Mouse (Mus musculus): Measurements from ENCODE around the gene Zfp1.

Zfp1 gene

DNA sequence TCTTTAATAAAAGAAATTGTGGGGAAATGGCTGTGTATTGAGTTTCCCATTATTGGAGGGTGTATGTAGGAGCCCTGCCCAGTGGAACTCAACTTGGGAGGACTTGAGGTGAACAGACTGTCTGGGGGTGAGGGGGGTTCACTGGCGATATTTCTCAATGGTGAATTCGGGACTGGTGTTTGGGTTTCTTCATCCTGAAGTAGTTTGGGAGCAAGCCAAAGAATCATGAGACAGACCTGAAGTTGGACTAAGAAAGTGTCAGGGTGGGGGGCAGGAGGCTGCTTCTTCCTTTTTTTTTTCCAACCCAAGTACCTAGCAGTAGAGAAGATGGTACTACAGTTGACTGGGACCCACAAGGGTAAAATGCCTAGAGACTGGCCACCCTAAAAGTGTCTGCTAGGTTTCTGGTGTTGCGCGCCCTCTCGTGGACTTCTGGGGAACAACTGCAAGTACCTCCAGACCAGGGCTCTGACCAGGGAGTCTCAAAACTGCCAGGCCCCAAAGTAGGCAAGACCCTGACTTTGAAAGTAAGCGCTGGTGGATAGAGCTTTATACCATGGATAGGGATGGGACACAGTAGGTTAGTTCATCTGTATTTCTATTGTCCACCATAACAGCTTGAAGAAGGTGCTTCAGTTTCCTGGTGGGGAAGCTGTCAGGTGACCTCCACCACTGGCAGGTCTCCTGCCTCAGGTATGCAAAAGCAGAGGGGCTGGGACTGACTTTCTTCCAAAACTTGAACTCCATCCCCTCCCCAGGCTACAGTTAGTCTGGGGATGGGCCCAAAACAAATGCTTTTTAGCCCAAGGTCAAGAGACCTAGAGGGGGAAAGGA, 17.3 kb upstream of the Zfp1 start:
- DNase-seq: peak; percentile 80

- DNase-seq: no peak
These were observed 16.7 kb upstream of the Zfp1 start for GRCm38 (mm10) chr8:111626528-111626820.

- no peak for DNase-seq
These were observed 16.3 kb upstream of the Zfp1 start for GRCm38 (mm10) chr8:111626933-111627332.

DNA sequence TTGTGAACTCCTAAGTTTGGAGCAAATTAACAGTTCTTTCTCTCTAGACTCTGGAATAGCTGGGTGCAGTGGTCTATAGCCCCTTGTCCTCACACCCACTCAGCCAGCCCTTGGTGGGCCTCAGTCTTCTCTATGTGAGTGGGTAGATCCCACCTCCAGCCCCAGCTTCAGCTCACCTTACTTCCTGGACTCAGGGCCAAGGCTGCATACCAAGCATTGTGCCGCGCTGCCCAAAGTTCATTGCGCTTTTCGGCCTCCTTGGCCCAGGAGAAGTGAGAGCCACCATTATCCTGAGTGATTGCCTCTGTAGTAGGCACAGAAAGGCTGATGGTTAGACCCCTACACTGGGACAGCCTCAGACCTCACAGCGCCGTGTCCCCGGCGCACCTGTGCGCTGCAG, 15.3 kb upstream of the Zfp1 start:
- no peak for DNase-seq

DNA sequence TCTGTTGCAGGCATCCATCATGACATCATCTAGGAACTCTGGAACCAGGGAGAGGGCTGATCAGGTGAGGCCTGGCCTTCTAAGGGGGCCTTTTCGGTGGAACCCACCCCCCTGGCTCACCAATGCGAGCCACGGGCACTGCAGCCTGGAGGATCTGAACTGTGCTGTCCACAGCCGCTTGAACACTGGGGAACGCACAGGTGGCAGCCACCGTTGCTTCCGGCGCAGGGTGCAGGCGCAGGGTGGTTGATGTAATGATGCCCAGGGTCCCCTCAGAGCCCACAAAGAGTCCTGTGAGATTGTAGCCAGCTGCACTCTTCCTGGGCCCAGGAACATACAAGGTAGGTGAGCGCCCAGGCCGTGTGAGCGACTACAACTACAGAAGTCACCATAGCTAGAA, 14.8 kb upstream of the Zfp1 start:
- DNase-seq: no peak

GRCm38 (mm10) chr8:111628894-111629501, 14.2 kb upstream of the Zfp1 start:
- DNase-seq: no peak

DNA sequence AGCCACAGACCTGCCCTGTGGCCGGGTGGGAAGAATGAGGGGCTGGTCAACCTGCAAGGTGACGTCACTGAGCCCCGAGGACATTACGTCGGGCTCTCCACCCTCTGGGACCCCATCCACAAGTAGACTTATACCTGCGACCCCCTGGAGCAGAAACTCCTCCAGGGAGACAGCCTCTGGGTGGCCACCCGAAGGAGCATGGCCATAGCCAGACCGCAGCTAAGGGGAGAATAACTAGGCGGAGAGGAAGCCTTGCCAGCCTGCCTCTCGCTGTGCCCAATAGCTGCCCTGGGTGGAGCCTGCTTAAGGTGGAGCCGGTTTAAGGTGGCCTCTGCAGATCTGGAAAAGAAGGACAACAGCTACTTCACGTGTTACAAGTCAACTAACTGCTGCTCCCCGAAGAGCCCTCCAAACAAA, 13.1 kb upstream of the Zfp1 start, which contains the start of gene Ldhd:
Ldhd (minus strand) TSS at position 270 of the 417 bp plus-strand sequence.
- DNase-seq: no peak

DNA sequence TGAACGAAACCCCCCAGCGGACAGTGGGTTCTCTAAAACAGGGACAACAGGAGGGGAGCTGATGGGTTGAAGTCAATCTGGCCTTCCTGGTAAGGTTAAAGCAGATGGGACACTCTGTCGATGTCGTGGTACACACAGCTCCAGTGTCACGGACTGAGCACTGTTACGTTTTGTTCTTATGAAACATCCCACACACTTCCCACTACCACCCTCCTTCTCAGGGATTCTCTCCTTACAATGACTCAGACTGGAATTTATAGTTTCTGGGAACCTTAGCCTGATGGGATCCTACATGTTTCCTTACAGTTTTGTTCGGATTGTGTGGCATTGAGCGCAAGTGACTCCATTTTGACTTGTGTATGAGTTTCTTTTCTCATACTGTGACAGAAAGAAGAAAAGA, 11.6 kb upstream of the Zfp1 start:
- no peak for DNase-seq

DNA sequence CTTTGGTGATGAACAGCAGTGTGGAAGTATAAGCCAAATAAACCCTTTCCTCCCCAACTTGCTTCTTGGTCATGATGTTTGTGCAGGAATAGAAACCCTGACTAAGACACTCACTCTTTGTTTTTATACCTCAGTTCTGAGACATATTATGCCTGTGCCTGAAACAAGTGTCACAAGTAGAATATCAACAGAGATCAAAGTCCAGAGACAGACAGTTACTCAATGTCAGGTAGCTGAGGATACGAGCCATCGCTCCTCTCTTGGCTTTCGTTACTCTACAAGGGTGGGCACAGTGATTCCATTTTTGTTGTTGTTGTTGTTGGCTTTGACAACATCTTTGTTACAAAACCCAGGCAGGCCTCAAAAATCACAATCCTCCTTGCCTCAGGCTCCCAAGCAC, 10.2 kb upstream of the Zfp1 start:
- no peak for DNase-seq

GRCm38 (mm10) chr8:111638086-111638485, 5.1 kb upstream of the Zfp1 start:
- no peak for DNase-seq

DNA sequence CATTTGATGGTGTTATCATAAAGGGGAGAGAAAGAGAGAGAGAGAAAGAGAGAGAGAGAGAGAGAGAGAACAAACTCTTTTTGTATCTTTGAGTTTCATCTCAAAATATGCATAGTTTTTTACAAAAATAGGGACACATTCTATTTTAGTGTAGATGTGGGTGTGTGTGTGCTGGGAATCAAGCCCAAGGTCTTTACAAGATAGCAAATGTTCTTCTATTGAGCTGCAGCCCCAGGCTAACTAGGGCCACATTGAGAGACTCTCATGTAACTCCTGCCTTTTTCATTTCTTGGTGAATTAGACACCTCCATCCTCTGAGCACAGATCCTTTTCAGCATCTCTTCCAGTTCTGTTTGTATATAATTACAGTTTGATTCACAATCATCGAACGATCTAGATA, 2.1 kb upstream of the Zfp1 start:
- DNase-seq: no peak

DNA sequence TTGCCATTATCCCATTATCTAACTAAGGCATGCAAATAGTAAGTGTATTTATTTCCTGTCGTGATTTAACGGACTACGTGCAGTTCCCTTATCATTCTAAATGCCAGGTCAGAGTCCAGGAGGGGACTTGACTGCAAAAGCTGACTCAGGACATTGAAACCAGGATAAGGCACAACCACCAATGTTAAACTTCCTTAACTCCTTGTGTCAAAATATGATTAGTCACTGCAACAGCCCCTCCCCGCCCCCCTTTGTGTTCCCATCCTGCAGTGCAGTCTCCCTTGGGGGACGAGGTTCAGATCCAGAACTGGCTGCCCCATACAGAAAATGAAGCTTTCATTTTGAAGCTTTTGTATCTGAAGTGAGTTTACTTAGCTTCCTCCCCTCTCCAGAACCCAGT, 705 bp upstream of the Zfp1 start:
- DNase-seq: no peak

- DNase-seq: no peak
These were observed 300 bp upstream of the Zfp1 start for GRCm38 (mm10) chr8:111642939-111643263.

GRCm38 (mm10) chr8:111644286-111645051, 1.3 kb downstream of the Zfp1 start:
- DNase-seq: peak; percentile 13

DNA sequence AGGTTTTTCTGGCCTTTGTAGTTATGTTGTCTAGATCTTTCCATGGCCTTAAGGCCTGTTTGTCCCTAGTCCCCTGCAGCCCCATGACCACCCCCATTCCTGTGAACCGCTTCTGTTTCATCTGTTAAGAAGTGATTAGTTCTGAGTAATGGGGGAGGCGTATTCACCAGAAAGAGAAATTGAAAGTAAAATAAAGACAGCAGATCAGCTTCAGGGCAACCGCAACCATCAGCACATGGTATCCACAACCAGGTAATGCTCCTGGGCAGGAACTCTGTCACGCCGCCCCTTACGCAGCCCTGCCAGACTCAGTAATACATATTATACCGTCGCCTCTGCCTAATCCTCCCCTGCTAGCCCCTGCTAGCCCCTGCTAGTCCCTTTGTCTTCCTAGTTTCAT, 2.5 kb downstream of the Zfp1 start:
- DNase-seq: no peak

- DNase-seq: no peak
These were observed 5.6 kb downstream of the Zfp1 start for GRCm38 (mm10) chr8:111648834-111649233.

- no peak for DNase-seq
These were observed 7.5 kb downstream of the Zfp1 start for GRCm38 (mm10) chr8:111650651-111651050.

GRCm38 (mm10) chr8:111653524-111653923, 10.3 kb downstream of the Zfp1 start:
- DNase-seq: no peak

GRCm38 (mm10) chr8:111657312-111657854, 14.2 kb downstream of the Zfp1 start:
- no peak for DNase-seq

DNA sequence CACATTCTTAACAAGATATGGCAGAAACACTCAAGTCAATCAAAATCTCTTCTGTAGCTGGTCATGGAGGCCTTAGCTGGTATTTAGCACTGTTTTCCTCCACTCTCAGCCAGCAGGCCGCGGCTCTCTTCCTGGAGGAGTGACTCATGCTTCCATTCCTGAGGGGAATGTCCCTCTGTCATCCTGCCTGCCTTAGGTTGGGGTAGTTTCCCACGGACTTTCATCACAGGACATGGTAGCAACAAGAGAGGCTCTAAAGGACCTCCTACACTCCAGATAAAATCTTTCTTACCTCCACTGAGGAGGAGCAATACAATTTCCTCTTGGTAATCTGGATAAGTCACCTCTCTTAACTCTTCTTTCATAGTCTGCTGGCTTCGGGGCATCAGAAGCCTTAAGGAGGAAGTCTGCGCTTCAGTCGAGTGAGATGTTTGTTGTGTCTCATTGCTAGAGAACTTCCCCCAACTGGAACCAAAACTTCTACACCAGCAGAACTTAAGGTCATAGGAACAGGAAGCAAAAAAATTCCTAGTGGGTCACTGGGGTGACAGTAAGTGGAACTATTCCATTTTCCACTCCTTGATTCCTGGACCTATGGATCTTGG, 15.7 kb downstream of the Zfp1 start:
- DNase-seq: no peak

- DNase-seq: peak; percentile 58
These were observed 19.3 kb downstream of the Zfp1 start for GRCm38 (mm10) chr8:111662473-111662872.

DNA sequence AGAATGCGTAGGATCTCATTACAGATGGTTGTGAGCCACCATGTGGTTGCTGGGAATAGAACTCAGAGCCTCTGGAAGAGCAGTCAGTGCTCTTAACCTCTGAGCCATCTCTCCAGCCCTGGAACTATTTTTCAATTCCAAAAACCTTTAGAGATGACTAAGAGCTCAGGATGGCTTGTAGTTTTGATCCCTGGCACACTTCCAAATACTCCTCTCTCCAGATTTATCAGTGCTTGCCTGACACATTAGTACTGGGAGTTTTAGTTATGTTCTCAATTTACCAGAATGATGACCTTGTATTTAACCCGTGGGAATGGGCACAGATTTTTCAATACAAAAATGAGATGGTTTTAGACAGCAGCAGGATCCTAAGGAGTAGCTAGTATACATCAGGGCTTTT, 23.6 kb downstream of the Zfp1 start:
- no peak for DNase-seq

- no peak for DNase-seq
These were observed 33.0 kb downstream of the Zfp1 start for GRCm38 (mm10) chr8:111676237-111676636.

Data from embryo, embryonic 11 days (tissue).